Mouse (Mus musculus) kidney, adult 18-20 months (tissue): ENCODE data around the gene Palld.

Experiments used
- DNase-seq: peaks from one replicate; pipeline ENCODE4 v3.0.0; 2021

Gene Palld

DNA sequence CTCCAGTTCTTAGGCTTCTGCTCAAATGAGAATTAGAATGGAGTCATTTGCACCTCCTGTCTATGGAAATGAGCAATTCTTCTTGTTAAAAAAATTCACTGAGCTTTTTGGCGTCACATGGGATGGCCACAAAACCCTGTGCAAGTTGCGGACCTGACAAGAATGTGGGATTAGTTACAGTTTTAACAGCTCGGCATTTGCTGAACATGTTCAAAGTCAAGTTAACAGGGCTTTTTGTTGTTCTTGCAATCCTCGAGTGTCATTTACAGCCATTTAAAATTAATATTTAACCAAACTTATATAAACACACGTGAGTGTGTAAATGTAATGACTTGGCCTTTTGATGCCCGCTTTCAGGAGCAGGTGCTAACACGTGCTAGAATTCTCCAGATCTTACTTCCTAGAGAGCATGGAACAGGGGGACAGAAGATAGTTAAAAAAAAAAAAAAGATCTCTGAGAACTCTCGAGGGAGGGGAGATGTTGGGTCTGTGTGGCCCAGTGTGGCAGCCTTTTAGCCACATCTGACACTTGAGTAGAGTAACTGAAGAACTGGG lies 276.8 kb downstream of the Palld start:
- DNase-seq: no peak

- DNase-seq: no peak
These were observed 278.7 kb downstream of the Palld start for GRCm38 (mm10) chr8:61623485-61624417.

DNA sequence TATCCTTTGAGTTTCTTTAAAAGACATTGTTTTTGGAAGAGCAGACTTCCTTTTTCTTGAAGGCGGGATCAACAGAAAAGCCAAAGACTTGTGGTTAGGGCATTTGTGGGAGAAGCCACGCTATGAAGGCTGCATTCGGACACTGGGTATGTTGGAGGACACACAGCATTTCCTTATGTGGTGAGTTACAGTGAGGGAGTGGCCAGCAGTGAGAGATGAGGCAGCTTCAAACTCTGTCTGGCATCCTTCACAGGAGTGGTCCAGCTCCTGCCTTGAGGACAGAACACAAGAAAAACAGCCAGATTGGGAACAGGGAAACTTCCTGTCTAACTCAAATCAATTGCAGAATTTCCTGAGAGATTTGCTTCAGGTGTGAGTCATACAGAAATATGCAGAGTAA lies 281.2 kb downstream of the Palld start:
- DNase-seq: no peak

- DNase-seq: no peak
These were observed 284.8 kb downstream of the Palld start for GRCm38 (mm10) chr8:61617651-61618050.

DNA sequence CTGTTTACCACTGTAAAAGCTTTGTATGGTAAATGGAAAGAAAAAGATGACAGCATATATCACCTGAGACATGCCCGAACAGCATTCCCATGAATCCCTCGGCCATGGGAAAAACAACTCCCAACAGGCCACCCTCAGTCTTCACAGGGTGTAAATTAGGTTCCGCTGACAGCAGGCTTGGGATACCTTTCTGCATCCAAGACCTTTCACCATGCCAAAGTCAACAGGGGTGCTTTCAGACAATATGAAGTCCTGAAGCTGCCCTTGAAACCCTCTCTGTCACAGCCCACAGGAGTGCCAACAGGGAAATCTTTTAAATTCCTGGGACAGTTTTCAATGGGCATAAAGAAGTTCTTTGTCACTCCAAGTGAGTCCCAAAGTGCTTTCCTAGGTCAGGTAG lies 285.4 kb downstream of the Palld start:
- DNase-seq: no peak

- no peak for DNase-seq
These were observed 286.5 kb downstream of the Palld start for GRCm38 (mm10) chr8:61615711-61616697.

DNA sequence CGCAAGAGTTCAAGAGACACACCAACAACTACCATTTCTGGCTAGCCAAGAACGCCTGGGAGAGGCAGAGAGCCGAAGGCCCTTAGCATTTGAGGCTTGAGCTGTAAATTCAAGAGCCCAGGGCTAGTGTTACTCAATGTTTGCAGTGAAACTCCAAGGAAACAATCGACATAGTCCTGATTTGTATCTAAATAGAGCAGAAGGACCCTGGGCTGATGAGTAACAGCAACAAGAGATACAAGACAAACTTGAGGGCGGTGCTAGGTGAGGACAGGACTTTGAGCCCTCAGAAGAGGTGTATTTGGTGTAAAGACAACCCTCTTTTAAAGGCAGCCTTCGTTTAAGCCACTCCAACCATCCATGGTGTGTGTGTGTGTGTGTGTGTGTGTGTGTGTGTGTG lies 290.7 kb downstream of the Palld start:
- DNase-seq: no peak

GRCm38 (mm10) chr8:61611077-61611476 lies 291.4 kb downstream of the Palld start:
- DNase-seq: no peak

DNA sequence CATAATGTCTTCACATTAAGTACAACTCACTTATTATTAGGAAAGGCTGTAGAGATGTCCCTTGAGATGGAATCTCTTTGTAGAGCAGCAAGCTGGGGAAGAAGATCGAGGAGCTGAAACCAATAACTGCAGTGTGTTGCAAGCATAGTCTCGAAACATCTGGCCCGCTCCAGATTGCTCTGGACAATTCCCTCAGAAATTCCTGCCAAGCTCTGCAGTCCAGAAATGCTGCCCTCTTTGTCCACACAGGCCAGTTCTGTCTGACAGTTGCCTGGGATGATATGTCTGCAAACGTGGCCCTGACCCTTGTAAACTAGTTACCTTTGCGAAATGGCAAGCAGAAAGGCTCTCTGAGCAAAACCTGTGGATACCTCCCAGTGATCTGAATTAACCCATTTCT lies 291.9 kb downstream of the Palld start:
- no peak for DNase-seq

- no peak for DNase-seq
These were observed 295.1 kb downstream of the Palld start for GRCm38 (mm10) chr8:61607463-61607813.

DNA sequence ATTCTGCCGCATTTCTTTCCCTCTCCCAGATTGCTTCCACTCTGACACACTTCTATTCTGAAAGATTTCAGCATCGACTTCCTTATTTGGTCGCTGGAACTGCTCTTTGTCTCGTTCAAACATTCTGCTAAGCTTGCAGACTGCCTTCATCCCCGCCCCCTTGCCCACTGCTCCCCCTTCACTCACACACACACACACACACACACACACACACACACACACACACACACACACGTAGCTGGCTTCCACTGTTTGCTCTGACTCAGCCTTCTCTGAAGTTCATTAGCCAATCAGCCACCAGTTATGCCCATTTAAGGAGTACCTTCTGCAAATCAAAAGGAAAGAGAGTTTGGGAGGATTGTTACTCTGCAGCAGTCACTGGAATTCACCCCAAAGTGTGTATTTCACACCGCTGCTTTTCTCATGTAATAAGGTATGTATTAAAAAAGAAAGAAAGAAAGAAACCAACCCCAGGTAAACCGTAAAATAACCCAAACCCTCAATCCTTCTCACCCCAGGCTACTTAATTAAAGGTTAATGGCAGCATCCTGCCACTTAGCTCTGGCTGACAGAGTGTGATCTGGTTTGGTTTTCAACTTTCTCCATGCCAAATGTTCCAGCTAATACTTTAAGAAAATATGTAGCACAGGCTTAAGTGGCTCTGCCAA lies 295.6 kb downstream of the Palld start:
- DNase-seq: peak; percentile 69

DNA sequence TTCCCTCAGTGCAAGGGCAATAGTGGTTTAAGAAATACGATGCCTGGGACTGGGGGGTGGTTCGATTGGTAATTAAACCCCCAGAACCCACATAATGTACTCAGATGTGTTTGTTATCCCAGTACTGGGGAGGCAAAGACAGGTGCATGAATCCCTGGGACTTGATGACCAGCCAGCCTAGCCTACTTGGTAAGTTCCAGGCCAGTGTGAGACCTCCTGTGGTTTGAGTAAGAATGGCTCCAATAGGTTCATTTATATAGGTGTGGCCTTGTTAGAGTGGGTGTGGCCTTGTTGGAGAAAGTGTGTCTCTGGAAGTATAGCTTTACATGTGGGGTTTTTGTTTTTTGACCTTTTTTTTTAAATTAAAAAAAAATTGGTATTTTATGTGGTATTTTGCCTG lies 297.6 kb downstream of the Palld start:
- DNase-seq: no peak

DNA sequence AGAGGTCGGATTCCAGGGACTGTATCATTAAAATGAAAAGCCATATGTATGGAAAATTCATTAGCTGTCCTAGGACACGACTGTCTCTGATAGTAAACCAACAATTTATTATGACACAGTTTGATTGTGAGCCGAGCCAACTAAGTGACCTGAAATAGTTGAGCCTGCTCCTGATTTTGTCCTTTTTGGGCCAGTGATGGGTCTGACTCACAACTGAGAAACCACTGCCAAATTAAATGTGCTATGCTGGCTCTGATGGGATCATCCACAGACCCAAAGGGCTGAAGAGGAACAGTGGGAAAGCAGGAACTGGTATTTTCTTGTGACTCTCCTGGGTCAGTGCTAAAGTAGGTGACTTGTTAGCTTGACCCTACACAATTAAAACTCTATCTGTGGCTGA lies 305.6 kb downstream of the Palld start:
- DNase-seq: no peak

DNA sequence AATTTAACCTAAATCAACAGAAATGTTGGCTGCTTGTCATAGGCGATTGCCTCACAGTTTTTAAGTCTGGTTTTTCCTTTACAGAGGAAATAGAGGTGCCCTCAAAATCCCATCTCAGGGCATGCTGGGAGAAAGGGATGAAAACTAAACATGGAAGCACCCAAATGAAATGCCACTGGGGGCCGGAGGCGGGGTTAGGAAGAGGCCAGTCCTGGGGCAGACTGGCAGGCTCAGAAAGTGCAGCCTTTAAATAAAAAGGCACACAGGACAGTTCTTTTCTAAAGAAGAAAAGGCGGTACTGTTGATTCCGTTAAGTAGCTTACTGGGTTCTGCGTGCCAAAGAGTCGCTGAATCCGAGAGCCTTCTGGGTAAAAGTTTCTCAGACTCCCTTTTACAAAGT lies 311.0 kb downstream of the Palld start:
- DNase-seq: no peak

DNA sequence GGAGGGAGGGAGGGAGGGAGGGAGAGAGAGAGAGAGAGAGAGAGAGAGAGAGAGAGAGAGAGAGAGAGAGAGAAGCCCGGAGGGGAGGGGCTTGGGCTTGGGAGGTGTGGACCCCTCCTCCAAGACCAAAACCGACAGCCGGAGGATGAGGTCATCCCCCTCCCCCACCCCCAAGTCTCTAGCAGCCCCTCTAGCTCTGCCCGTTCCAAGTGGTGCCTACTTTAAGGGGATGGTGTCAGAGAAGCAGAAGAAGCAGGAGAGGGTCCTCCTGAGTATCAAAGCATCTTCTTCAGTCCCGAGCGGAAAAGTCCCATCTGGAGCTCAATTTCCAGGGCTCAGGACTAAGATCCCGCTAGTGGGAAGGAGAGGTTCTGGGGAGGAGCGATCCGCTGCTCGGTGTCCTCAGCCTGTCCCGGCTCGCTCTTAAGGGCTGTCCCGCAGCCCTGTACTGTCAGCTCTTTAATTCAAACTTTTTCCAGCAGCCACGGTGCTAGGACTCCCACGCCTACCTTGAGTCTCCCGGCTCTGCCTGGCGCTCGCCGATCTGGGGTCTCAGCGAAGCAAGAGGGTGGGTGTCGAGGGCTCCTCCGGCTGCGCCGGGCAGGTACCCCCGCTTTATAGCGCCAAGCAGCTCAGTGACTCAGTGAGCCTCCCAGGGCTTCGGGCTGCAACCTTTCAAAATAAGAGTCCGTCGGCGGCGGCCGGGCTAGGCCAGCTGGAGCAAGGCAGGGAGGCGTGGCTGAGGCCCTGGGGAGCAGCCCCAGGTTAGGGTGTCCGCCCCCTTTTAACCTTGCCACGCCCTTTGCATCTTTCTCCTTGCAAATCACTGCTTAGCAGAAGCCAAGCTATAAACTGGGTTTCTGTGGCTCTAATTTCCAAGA lies 311.7 kb downstream of the Palld start:
- DNase-seq: peak; percentile 92

DNA sequence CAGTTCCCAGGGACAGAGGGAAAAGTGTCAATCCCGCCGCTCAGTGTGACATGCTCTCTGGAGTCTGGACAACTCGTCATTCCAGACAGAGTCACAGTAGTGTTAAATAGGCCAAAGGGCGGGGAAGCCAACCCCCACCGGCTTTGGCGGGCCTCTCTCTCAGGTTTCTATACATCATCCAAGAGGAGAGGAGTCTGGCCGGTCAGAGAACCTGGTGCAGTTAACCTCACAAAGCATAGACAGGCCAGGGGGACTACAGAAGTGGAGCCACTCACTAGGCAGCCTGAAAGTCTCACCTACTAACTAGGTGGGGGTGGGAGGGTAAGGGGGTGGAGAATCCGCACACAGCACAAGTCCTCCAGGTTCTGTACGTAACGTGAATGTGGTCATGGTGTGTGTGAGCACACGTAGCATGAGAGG lies 312.5 kb downstream of the Palld start:
- peak; percentile 46 for DNase-seq

DNA sequence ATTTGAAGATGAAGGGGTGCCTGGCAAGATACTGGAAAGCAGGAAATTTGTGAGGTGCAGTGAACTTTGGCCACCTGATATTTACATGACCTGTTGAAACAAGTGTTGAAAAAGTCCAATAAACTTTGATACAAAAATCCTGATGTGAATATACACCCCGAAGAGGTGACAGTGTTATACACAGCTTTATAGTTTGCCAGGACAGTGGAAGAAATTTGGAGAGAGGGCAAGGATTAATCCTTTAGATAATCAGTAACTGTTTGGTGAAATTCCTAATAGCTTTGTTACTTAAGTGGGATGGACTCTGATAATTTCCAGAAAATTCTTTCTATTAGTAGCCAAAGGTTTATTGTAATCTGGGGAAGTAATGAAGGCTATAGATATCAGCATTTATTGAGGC lies 314.2 kb downstream of the Palld start:
- DNase-seq: no peak

- no peak for DNase-seq
These were observed 314.8 kb downstream of the Palld start for GRCm38 (mm10) chr8:61587731-61588130.

DNA sequence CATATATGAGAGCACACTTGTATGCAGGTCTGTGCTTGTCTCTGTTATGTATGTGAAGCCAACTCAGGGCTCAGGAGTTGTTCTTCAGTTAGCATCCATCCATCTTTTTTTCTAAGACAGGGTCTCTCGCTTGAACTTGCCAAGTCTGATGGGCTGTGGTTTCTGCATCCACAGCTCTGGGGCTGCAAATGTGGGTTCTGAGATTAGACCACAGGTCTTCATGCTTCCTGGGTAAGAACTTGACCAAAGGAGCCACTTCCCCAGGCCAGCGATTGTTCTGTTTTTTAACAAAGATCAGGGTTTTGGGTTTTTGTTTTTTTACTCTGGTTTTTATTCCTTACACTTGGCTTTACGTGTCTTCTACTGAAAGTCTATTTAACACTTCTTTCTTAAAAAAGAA lies 316.0 kb downstream of the Palld start:
- no peak for DNase-seq

DNA sequence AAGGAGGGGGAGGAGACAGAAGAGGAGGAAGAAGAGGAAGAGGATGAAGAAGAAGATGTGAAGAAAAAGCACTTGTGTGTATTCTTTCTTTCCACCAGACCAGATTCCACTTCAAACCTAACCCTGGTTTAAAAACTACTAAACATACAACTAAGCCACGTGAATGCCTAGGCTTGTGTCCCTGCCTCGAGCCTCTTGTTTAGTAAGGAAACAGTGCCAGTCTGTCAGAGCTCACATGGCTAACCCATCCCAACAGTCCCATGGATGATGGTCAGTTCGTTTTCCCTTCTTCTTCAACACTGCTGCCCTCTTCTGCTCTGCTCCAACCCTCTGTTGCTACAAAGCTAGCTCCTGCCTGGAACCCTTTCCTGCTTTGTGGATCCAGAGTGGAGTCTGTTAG lies 316.7 kb downstream of the Palld start:
- no peak for DNase-seq

GRCm38 (mm10) chr8:61584714-61585383 lies 317.6 kb downstream of the Palld start:
- DNase-seq: no peak
